In genomic region chr2:163592084-163592483, GRCm38 (mm10) we compare ENCODE assay signal across 11 mouse cellular contexts. TPM values are rescaled to one million over a fixed set of nuclear protein-coding genes. Genes with fewer than 3 reads are reported as not detected.
DNase-seq lines count a peak whose midpoint lies in the region; ATAC-seq and TF ChIP-seq lines count a peak whose summit lies in the region.
"Had no signal": no experiment of that assay in that cellular context is flagged by ENCODE, and none has a peak within 500 bp of the region (broad histone marks: within the 10 kb centered on the region; RNA-seq: fewer than 3 reads in every experiment).

No protein-coding gene starts in this region.

- H3K36me3 ChIP-seq in ES-Bruce4 (ENCODE audit: control insufficient read depth, insufficient read depth, low read length, poor library complexity, severe bottlenecking): no peaks in the 10 kb centered on the region
- H3K36me3 ChIP-seq: embryonic facial prominence, embryonic 12.5 days; limb, embryonic 13.5 days; neural tube, embryonic 13.5 days had no signal

- TF ChIP-seq CTCF in cerebellum, adult 2 months (IDR thresholded peaks at IDR 0.05; ENCODE audit: borderline replicate concordance, insufficient read depth, low read depth, low read length): 0 out of 2 replicates have a peak, but pooled peaks have one; percentile 13
- peak; percentile 75 for TF ChIP-seq CTCF in layer of hippocampus, adult 2 months (conservative IDR thresholded peaks at IDR 0.05)
- peak; percentile 3 for TF ChIP-seq CTCF in ES-Bruce4 (IDR thresholded peaks at IDR 0.05; ENCODE audit: low read depth, low read length)

- no peak for TF ChIP-seq POLR2A in cerebellum, adult 2 months (IDR thresholded peaks at IDR 0.05; ENCODE audit: borderline replicate concordance, insufficient read depth, low read length)
- TF ChIP-seq POLR2A in ES-Bruce4 (IDR thresholded peaks at IDR 0.05; ENCODE audit: insufficient read depth, low read length): no peak

- WGBS in cerebellum, adult 2 months: 50% methylated on average over 1 of the region's 1 CpGs

- no peak overlapping the region for H3K4me3 ChIP-seq in cerebellum, adult 2 months (replicated peaks; ENCODE audit: insufficient read depth, low read depth, low read length)
- H3K4me3 ChIP-seq in layer of hippocampus, adult 2 months: no peak overlapping the region
- no peak overlapping the region for H3K4me3 ChIP-seq in ES-Bruce4 (ENCODE audit: low read depth, low read length)
- H3K4me3 ChIP-seq: embryonic facial prominence, embryonic 12.5 days; limb, embryonic 13.5 days; neural tube, embryonic 13.5 days had no signal

- no peaks in the 10 kb centered on the region for H3K4me1 ChIP-seq in cerebellum, adult 2 months (ENCODE audit: control insufficient read depth, insufficient read depth, low read length)
- peaks cover 1% of the 10 kb centered on the region for H3K4me1 ChIP-seq in ES-Bruce4 (ENCODE audit: control insufficient read depth, insufficient read depth, low read length)
- H3K4me1 ChIP-seq: embryonic facial prominence, embryonic 12.5 days; neural tube, embryonic 13.5 days had no signal

- no peak overlapping the region for H3K27ac ChIP-seq in cerebellum, adult 2 months (ENCODE audit: insufficient read depth, low read length)
- H3K27ac ChIP-seq in layer of hippocampus, adult 2 months: no peak overlapping the region
- no peak overlapping the region for H3K27ac ChIP-seq in ES-Bruce4 (ENCODE audit: insufficient read depth, low read length)
- H3K27ac ChIP-seq: embryonic facial prominence, embryonic 12.5 days; limb, embryonic 13.5 days; neural tube, embryonic 13.5 days had no signal

- TF ChIP-seq EP300 in ES-Bruce4 (IDR thresholded peaks at IDR 0.05; ENCODE audit: insufficient read depth, low read depth, low read length): no peak

- no peak for DNase-seq in cerebellum, adult 2 months
- no peak for DNase-seq in cerebellum, adult 11-12 months
- no peak for DNase-seq in layer of hippocampus, adult 2 months (ENCODE audit: low spot score in 2 of 2)
- no peak for DNase-seq in layer of hippocampus, adult 11-12 months (ENCODE audit: low spot score)
- peak; percentile 56 for DNase-seq in lung, postnatal 14 days
- DNase-seq in ovary, postnatal 14 days (ENCODE audit: low spot score): no peak

- ATAC-seq in activated CD4-positive, CD25-positive, alpha-beta regulatory T cell, adult 4 months: no peak

- no peak overlapping the region for H3K9ac ChIP-seq in ES-Bruce4 (ENCODE audit: low read depth, poor library complexity, severe bottlenecking)
- H3K9ac ChIP-seq: embryonic facial prominence, embryonic 12.5 days; limb, embryonic 13.5 days; neural tube, embryonic 13.5 days had no signal

- H3K27me3 ChIP-seq in cerebellum, adult 2 months (ENCODE audit: control insufficient read depth, insufficient read depth, low read length): no peaks in the 10 kb centered on the region
- H3K27me3 ChIP-seq in ES-Bruce4 (ENCODE audit: control insufficient read depth, insufficient read depth, low read length, poor library complexity, severe bottlenecking): no peaks in the 10 kb centered on the region
- H3K27me3 ChIP-seq: embryonic facial prominence, embryonic 12.5 days; limb, embryonic 13.5 days; neural tube, embryonic 13.5 days had no signal

- no peaks in the 10 kb centered on the region for H3K9me3 ChIP-seq in ES-Bruce4 (replicated peaks; ENCODE audit: control insufficient read depth, insufficient read depth, low read length, poor library complexity, severe bottlenecking)
- H3K9me3 ChIP-seq: embryonic facial prominence, embryonic 12.5 days; limb, embryonic 13.5 days; neural tube, embryonic 13.5 days had no signal

RNA-seq across cellular contexts. Expression of gene Ttpal, which starts 10.0 kb away (rescaled TPM):
- polyA plus RNA-seq in cerebellum, adult 2 months (2012; rRNA removed): 23.7 and 28.0 TPM in 2 replicates
- 10 to 100 TPM; 49.0 to 50.4 TPM for total RNA-seq in layer of hippocampus, adult 2 months (2021)
- 9.4 and 11.9 TPM in 2 replicates for polyA plus RNA-seq in ES-Bruce4 (2011; ENCODE audit: insufficient read depth, insufficient read length, low read depth, missing spikeins)
- polyA plus RNA-seq in activated CD4-positive, CD25-positive, alpha-beta regulatory T cell, adult 4 months (2017; shearing (Covaris generic)): 10 to 100 TPM; 36.9 to 37.6 TPM

RNA-seq across cellular contexts. Expression of gene Serinc3, which starts 52.8 kb away (rescaled TPM):
- polyA plus RNA-seq in cerebellum, adult 2 months (2012; rRNA removed): 162 and 179 TPM in 2 replicates
- 100 to 1,000 TPM; 198 to 204 TPM for total RNA-seq in layer of hippocampus, adult 2 months (2021)
- polyA plus RNA-seq in ES-Bruce4 (2011; ENCODE audit: insufficient read depth, insufficient read length, low read depth, missing spikeins): 130 and 146 TPM in 2 replicates
- 100 to 1,000 TPM; 149 to 159 TPM for polyA plus RNA-seq in activated CD4-positive, CD25-positive, alpha-beta regulatory T cell, adult 4 months (2017; shearing (Covaris generic))

Comparison
In these comparisons a context has a peak if more than half of its experiments do, and no peak if none do; other contexts are left out.
1. CTCF ChIP-seq: peak in every context shown above with its lines; median percentile 75 in layer of hippocampus, adult 2 months; 13 in cerebellum, adult 2 months; 3 in ES-Bruce4.